Mouse (Mus musculus): ENCODE measurements around the gene Zbtb39.

Zbtb39 gene

DNA sequence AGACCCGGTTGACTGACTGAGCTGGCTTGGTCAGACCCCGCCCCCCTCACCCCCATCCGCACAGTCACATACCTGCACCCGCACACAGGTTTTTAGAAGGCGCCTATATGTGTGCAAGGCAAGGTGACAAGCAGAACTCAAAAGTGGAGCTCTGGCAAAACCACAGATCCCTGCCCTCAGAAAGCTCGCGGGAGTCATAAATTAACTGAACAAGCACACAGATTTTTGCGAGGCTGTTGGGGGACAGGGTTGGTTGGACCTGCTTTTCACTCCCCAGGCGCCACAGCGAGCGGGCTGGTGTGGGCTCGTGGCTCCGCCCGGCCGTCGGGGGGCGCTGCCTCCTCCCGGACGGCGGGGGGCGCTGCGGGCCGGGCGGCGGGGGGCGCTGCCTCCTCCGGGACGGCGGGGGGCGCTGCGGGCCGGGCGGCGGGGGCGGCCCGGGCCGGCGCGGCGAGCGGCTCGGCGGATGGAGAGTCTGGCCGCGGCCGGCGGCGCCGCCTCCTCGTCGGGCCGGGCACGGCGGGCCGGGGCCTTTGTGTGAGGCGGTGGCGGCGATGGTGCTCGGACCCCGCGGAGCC is at the start of gene Zbtb39:
Gene Zbtb39 (plus strand): TSS at position 456 of the 578 bp plus-strand sequence.
- peak; percentile 83 for DNase-seq

DNA sequence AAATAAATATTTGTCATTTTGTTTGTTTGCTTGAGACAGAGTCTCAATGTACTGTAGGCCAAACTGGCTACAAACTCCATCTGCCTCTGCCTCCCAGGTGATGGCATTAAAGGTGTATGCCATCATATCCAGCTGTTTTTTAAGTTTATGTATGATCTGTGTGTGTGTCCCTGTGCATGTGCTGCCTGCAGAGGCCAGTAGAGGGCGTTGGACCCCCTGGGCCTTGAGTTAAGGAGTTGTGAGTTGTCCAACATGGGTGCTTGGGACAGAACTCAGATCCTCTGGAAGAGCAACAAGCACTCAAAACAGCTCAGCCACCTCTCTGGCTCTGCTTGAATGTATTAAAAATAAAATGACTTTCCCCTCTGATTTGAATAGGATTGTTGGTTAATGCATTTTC is 48.3 kb upstream of the Zbtb39 start:
- no peak for DNase-seq

- DNase-seq: no peak
These were observed 44.7 kb upstream of the Zbtb39 start for GRCm38 (mm10) chr10:127694636-127695035.

- DNase-seq: no peak
These were observed 43.6 kb upstream of the Zbtb39 start for GRCm38 (mm10) chr10:127695775-127696174.

DNA sequence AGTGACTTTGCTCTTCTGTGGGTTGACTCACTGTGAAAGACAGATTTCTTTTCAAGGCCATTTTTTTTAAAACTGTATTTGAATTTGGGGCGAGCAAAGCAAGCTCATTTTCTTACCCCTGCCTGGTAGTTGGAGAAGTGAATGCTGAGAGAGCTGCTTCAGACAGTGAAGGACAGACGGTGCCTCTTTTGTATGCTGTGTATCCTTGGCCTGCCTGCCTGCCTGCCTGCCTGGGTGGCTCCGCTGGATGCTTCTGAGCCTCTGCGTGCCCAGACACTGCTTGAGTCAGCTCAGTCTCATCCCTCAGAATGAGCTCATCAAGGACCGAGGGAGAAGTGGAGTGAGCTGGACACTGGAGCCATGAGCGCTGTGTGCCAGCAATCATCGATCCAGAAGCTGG is 40.4 kb upstream of the Zbtb39 start:
- DNase-seq: no peak

DNA sequence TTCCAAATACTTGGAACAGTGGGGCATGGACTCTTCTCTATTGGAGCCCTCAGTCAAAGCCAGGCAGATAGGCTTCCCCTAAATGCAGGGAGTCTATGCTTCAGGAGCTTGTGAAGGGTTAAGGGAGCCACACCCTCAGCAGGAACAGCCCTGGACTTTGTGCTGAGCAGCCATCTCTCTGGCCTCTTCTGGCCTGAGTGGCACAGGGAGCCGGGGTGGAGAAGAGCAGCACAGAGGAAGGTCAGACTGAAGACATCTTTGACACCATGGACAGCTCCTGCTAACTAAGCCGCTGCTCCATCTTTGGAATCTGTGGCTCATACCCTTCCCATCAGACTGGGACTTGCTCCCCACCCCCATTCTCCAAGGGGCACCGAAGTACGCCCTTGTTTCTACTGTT is 36.0 kb upstream of the Zbtb39 start:
- DNase-seq: no peak

DNA sequence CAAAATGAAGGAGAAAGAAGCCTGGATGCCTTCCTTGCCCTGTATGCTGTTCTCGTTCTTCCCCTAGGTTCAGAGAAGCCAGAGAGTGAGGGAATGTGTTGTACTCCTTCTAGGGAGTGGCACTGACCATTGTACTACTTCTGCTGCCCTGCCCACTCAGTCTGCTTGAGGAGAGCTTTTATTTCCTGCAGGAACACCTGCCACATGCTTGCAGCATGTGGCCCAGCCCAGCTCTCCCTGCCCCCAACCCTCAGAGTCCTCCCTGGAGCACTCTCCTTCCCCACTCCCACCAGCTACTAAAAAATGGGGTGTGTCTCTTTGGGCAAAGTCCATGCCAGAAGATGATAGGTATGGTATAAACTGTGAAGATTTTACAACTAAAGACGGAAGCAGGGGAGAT is 35.0 kb upstream of the Zbtb39 start:
- DNase-seq: no peak

DNA sequence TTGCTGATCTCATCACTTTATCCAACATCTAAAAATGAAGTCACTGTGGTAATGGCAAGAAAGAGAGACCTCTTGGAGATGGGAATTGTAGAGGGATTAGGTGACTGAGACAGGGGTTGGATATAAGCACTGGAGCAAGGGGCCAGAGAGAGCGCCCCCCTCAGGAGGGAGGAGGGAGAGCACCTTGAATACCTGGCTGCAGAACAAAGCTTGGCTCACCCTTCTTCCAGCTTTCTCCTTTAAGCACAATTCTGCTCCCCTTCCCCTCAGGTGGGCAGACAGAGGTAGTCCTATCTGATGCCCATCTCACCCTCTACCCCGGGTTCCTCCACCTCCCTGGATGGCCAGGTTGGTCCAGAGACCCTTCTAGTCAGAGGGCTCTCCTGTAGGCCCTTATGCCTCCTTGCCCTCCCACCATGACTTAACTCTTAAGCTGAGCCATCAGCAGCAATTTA is 34.5 kb upstream of the Zbtb39 start, which contains the start of gene Myo1a:
Gene Myo1a (plus strand): TSS at position 405 of the 455 bp plus-strand sequence.
- DNase-seq: no peak

DNA sequence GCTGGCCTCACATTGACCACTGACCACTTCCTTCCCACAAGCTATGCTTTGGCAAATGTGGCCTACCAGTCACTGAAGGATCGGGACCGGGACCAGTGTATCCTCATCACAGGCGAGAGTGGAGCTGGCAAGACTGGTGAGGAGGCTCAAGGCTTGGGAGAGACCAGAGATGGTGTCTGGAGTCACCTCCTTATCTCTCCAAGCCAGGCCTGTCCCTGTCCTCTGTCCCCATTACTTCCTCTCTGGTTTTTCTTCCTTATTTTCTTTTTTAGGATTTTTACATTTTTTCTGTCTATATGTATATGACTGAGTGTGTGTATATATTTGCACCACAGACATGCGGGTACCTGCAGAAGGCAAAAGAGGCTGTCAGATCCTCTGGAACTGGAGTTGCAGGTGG is 33.6 kb upstream of the Zbtb39 start:
- no peak for DNase-seq

- DNase-seq: no peak
These were observed 31.6 kb upstream of the Zbtb39 start for GRCm38 (mm10) chr10:127707721-127708120.

- no peak for DNase-seq
These were observed 30.4 kb upstream of the Zbtb39 start for GRCm38 (mm10) chr10:127708850-127709370.

DNA sequence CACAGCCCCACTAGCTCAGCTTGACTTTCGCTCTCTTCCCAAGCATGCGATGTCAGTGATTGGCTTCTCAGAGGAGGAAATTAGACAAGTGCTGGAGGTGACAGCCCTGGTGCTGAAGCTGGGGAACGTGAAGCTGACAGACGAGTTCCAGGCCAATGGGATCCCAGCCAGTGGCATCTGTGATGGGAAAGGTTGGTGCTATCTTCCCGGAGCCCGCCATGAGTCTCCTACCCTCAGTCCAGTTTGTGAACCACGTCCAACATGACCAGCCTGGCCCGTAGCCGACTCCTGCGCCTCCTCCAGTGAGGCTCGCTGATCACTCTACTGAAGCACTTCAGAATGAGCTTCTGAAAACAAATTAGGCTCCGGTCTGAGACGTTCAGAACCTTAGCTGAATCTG is 29.0 kb upstream of the Zbtb39 start:
- DNase-seq: no peak

DNA sequence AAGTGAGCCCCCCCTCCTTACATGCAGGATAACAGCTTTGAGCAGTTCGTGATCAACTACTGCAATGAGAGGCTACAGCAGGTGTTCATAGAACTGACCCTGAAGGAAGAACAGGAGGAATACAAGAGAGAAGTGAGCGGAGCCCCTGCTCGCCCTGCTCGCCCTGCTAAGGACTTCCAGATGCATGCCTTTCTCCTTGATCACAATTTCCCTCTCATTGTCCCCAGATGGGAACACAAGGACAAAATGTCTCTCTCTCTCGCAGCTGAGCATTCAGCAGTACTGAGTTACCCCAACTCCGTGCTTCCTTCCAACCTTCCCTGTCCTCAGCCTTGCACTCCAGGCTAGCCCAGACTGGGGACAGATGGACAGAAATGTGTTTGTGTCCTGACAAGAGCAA is 26.6 kb upstream of the Zbtb39 start:
- no peak for DNase-seq

- DNase-seq: no peak
These were observed 17.5 kb upstream of the Zbtb39 start for GRCm38 (mm10) chr10:127721671-127722418.

DNA sequence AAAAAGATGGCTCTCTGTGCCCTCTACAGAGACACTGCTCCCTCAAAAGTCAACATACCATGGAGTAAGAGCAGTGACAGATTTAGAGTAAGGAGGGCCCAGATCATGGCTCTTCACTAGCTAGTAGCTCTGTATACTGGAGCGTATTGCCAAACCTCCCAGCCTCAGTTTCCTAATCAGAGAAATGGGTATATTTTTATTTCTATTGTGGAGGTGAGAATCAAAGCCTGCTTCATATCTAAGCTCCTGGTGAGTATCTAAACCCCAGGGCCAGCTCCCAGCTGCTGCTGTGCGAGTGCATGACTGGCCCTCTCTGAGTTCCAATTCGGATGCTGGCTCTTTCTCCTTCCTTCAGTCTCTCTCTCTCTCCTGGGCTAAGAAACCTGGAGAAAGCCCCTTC is 15.2 kb upstream of the Zbtb39 start, which contains the start of gene Tac2:
Gene Tac2 (plus strand): TSS at position 301 of the 400 bp plus-strand sequence.
- DNase-seq: no peak

DNA sequence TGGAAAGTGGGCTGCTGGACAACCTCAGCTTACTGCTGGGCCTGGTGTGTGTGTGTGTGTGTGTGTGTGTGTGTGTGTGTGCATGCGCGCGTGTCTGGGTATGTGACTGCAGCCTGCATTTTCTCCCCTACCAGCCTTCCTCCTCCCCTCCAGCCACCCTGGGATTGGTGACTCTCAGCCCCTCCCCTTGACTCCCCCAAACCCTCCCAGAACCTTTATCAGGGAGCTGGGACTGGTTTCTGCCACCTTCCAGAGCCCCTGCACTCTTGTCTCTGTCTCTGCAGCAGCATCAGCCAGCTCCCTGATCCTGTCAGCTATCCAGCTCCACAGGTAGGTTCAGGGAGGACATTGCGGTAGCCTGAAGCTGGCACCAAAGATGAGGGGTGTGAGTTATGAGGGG is 14.2 kb upstream of the Zbtb39 start:
- DNase-seq: no peak

DNA sequence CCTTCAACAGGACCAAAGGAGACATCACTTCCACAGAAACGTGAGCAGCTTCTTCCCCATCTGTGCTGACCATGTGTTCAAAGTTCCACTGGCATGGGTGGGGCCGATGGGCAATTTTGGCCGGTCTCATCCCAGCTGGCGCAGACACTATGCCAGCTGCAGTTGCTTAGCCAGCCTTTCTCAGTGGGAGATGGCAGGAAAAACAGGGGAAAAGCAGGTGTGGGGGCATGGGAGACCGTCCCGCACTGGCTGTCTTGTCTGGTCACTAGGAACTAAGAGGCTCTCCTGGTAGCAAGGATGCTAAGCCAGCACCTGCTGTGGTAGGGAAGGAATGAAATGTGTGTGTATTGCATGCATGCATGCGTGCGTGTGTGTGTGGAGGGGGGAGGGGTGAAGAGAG is 10.9 kb upstream of the Zbtb39 start:
- DNase-seq: no peak

DNA sequence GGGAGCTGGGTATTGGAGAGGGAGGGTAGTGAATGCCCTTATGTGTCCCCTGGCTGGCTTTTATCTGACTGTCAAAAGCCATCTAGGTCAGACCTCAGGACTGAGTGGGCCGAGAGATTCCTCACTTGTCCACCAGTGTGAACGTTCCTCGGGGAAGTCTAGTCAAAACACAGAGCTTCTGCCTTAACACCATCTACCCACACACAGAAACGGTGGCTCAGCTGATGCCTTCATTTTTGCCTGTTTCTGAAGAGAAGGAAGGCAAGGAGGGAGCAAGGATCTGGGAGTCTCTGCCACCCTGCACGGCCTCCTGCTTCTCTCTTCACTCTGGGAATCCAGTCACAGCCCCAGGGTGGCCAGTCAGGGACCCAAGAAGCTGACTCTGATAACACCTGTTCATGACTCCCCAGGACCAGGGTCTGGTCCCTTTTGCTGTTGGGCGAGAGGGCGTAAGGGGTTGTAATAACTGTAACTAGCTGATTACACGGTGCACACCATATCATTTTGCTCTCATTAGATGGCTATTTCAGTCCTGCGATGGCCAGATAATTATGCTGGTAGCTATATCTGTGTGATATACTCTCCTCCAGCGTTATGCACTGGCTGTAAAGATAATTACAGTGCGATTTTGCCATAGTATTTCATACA is 8.9 kb upstream of the Zbtb39 start:
- DNase-seq: no peak

DNA sequence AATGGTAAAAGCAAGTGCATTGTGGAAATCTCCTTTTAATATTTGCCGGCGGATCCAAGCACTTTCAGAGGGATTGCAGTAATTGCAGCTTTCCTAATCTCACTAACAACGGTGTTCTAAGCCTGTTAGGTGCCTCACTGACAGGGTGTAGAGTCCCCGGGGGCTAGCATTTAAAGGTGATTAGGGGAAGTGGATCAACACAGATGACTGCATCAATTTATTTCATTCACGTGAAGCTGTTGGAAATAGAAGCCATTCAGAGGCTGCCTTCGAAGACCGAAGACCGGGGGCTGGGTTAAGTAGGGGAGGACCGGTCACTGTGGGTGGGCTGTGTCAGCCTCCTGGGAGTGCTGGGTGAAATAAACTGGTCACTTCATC is 8.4 kb upstream of the Zbtb39 start:
- DNase-seq: no peak

- no peak for DNase-seq
These were observed 7.9 kb upstream of the Zbtb39 start for GRCm38 (mm10) chr10:127731397-127731796.

GRCm38 (mm10) chr10:127734434-127734833 is 4.9 kb upstream of the Zbtb39 start:
- DNase-seq: no peak

GRCm38 (mm10) chr10:127736266-127736665 is 3.1 kb upstream of the Zbtb39 start:
- DNase-seq: no peak

DNA sequence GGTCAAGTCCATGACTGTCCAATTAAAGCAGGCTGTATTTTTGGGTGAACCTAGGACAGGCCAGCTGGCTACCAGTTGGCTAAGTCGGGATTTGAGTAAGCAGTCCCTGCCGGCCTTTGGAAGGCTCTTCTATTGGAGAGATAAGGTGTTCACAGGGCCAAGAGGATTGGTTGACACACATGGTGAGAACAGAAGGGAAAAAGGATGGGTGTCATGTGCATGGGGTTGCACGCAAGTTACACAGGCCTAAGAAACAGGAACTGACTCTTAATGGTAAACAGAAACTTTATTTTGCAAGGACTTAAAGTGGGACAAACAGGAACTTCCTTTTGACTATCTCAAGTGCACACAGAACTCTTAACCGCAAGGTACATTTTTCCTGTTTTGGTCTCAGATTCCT is 2.4 kb upstream of the Zbtb39 start:
- no peak for DNase-seq

- no peak for DNase-seq
These were observed 1.8 kb upstream of the Zbtb39 start for GRCm38 (mm10) chr10:127737552-127737951.

Measured in right cerebral cortex, postnatal 4 days (tissue).